8 mouse cellular contexts compared by ENCODE assay signal in genomic region chr11:94211124-94211603, GRCm38 (mm10). TPM values are rescaled to one million over a fixed set of nuclear protein-coding genes. Genes with fewer than 3 reads are reported as not detected.
DNase-seq lines count a peak whose midpoint lies in the region; ATAC-seq and TF ChIP-seq lines count a peak whose summit lies in the region.

TSS of gene Tob1 (plus strand) at chr11:94211454.

- peak within 1 kb of the TSS; percentile 51 for H3K4me3 ChIP-seq in cortical plate, adult 2 months (ENCODE audit: insufficient read depth, low read length)

- peaks cover 11% of the 10 kb centered on the region for H3K4me1 ChIP-seq in cortical plate, adult 2 months (ENCODE audit: control insufficient read depth, insufficient read depth, low read length)

- TF ChIP-seq CTCF in cortical plate, adult 2 months (IDR thresholded peaks at IDR 0.05; ENCODE audit: extremely low read depth, insufficient read depth, low read length): no peak

- peak; percentile 98 for DNase-seq in gastrocnemius, postnatal 10 days
- peak; percentile 100 for DNase-seq in induced T-regulatory cell, adult 2 months (ENCODE audit: low read depth)
- peak; percentile 96 to 99 for DNase-seq in left cerebral cortex, adult 9 months (ENCODE audit: low spot score in 2 of 2)
- DNase-seq in right cerebral cortex, postnatal 14 days: peak; percentile 98
- DNase-seq in urinary bladder, postnatal 36 days (ENCODE audit: low spot score in 2 of 2): peak; percentile 89 to 96

- peak; percentile 98 for TF ChIP-seq POLR2A in cortical plate, adult 2 months (IDR thresholded peaks at IDR 0.05; ENCODE audit: extremely low read depth, insufficient read depth, low read length)

- peak within 1 kb of the TSS; percentile 93 for H3K27ac ChIP-seq in cortical plate, adult 2 months (ENCODE audit: insufficient read depth, low read length)

- ATAC-seq in activated CD4-positive, CD25-positive, alpha-beta regulatory T cell, adult 4 months: peak; percentile 91
- peak; percentile 80 for ATAC-seq in megakaryocyte progenitor cell, adult 5-6 weeks (replicated peaks; ENCODE audit: poor library complexity)

RNA-seq across cellular contexts. Expression of gene Tob1, which starts in this region (rescaled TPM):
- polyA plus RNA-seq in activated CD4-positive, CD25-positive, alpha-beta regulatory T cell, adult 4 months (2017; shearing (Covaris generic)): 1 to 10 TPM; 5.3 to 5.8 TPM
- polyA plus RNA-seq in cortical plate, adult 2 months (2012; rRNA removed): 31.6 and 33.8 TPM in 2 replicates
- total RNA-seq in gastrocnemius, postnatal 10 days (2021): 100 to 1,000 TPM in 1 of 2 experiments, 10 to 100 TPM in 1; 85.6 to 102 TPM
- 8.3 and 9.4 TPM in 2 replicates for total RNA-seq in megakaryocyte progenitor cell, adult 5-6 weeks (2015)
- 3.5 and 5.2 TPM in 2 replicates for total RNA-seq in megakaryocyte progenitor cell, adult 5-6 weeks (2017)

Comparison
In these comparisons a context has a peak if more than half of its experiments do, and no peak if none do; other contexts are left out.
1. Peak in every context shown above with its lines: DNase-seq, ATAC-seq, H3K4me3 ChIP-seq and H3K27ac ChIP-seq.
2. RNA of gene Tob1 (total RNA-seq): 85.6 to 102 TPM in gastrocnemius, postnatal 10 days; 3.5 to 9.4 TPM in megakaryocyte progenitor cell, adult 5-6 weeks; every median in the first group is over 4 times any median in the second.